Mouse (Mus musculus): ENCODE results near the gene Itpr1.

GRCm38 (mm10) chr6:108222435-108222834 is 9.5 kb downstream of the Itpr1 start:
- no peak for TF ChIP-seq POLR2A (IDR thresholded peaks at IDR 0.05; ENCODE audit: insufficient read depth, low read length)
- no peak for TF ChIP-seq CTCF (IDR thresholded peaks at IDR 0.05; ENCODE audit: low read depth, low read length)

Measured in ES-Bruce4 (cell line).